Mouse (Mus musculus): ENCODE data around the gene Prkca.

Gene Prkca

DNA sequence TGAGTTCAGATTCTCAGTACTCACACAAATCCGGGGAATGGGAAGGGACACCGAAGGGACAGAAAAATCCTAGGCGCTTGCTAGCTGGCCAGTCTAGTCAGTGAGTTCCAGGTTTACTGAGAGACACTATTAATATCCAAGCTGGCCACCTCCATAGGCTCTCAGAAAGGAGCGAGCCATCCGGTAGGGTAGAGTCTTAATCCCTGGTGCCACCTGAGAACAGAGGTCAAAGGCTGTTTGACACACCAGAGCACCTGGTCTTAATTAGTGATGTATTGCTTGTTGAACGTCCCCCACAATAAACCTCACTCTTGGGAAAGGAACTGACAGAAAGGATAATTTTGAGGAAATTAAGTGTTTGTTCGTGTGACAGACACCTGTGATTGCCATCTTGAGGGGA is 133.0 kb downstream of the Prkca start:
- no peak for DNase-seq (ENCODE audit: low spot score in 2 of 2)

DNA sequence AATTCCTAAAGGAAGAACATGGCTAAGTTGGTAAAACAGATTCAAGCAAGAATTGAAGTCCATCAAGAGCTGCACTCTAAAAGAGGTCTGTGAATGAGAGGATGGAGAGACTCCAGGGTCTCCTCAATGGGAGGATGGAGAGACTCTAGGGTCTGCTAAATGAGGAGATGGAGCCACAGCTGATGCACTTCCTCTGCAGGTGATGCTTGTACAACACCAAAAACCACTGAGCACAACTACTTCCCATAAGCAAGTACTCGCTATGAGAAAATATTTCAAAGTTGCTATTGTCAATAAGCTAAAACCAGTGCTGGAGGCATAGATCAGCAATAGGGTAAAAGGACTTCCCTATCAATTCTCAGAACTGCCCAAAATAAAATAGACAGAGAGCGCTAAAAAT is 137.1 kb downstream of the Prkca start:
- DNase-seq (ENCODE audit: low spot score in 2 of 2), result no peak

DNA sequence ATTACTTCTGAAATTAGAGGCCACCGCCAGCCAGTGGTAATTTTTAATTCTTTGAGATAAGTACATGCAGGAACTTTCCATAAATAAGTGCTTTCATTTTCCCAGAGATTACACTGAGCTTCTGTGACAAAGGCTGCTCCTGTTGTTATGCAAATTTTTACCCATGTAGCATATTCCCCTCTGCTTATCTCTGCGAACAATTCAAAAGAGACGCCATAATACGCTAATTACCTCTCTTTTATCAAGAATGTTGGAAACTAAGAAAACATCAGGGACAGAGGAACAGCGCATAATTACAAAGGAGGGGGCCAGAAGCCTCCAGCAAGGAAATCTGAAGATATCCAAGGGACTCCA is 138.9 kb downstream of the Prkca start:
- DNase-seq (ENCODE audit: low spot score in 2 of 2), result no peak

DNA sequence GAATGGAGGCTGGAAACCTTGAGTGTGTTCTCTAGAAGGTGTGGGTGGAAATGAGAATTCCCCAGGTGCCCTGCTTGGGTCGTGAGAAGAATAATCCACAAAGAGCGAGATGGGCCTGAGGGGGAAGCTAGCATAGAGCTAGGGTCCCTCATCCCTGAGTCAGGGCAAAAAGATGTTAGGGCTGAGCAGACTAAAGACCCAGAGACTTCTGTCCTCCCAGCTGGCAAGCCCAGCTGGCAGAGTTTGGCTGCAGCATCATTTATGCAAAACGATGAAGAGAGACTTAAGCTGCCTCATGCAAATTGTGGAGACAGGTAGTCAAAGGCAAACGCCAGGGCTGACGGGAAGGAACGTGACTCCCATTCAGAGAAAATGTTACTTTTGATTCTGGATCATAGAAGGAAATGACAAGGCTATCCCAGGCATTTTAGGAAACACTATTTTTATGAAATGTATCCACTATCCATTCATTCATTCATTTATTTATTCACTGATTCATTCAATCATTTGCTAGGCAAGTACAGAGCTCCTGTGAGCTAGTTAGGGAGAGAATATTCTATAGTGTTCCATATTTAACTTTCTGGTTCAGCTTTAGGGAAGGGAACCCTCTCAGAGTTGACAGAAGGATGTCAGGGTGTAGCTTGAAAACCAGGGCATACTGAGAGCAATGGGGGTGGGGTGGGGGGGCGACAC is 139.4 kb downstream of the Prkca start:
- DNase-seq (ENCODE audit: low spot score in 2 of 2), result peak in 1 of 2 experiments; percentile 43

- DNase-seq (ENCODE audit: low spot score in 2 of 2), result no peak
Measured at GRCm38 (mm10) chr11:108202835-108203234, 140.9 kb downstream of the Prkca start.

DNA sequence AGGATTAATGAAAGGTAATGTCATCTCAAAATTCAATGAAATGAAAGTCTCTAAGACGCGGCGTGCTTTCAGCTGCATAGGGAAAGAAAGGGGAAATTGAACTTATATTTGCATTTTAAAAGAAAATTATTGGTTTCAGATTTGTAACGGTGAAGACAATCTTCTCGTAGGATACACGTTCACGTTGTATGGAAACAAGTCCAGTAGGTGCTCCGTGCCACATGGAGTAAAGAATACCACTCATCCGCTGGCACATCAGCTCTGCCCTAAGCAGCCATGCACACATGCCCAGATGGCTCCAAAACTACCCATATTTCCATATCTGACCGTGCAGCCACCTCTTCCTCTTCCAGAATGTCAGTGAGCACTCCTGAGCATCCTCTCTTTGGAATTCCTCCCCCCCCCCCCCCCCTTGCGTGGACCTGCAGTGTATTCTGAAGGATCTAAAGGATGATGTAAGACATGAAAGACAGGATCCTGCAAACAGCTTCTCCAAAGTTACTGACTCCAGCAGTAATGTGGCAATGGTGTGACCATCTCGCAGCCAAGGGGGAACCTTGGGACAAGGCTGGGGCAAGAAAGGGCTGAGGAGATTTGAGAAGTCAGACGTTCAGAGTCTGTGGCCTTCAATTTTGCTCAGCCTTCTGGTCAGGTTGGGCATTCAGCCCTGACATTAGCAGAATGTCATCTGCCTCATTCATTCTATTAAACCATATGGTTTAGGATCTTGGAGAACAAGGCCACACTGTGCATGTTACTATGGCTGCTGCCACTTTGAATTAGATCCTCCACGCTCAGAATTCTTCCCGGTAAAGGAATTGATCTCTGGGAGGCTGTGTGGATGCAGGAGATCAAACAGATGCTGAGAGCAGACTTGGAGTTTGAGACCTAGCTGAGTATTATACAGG is 142.8 kb downstream of the Prkca start:
- DNase-seq (ENCODE audit: low spot score in 2 of 2), result no peak

DNA sequence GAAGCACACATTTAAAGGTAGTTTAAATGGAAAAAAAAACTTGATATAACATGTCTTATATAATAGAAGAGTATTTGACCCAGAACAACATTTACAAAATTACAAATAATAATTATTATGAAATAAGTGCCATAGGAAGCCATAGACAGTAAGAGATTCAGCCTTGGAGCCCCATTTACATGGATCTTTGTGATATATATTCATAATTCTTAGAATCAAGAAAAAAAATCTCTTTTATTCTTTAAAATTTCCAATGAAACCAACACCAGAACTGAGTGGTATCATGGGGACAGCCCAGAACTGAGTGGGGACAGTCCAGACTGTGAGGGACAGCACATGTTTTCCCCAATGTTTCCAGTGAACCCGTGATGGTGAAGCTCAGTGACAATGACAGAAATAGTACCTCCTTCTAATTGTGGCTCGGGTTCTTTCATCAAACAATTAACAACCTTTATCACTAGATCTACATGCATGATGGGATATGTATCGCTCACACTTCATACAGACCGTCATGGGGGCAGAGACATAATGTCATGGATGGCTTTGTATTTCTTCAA is 144.2 kb downstream of the Prkca start:
- DNase-seq (ENCODE audit: low spot score in 2 of 2), result no peak

DNA sequence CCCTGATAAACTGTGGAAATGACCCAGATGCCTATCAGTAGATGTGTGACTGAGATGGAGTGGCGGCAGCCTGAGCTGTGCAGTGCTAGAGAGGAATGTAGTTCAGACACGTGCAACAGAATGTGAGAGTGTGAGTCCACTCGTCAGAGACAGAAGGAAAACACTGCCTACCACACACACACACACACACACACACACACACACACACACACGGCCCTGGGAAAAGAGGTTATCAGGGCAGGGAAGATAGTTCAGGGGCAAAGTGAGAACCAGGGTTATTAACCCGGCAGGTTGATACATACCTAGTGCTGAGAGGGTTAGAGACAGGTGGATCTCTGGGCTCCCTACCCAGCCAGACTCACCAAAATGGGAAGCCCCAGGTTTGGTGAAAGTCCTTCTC is 145.1 kb downstream of the Prkca start:
- DNase-seq (ENCODE audit: low spot score in 2 of 2), result no peak

GRCm38 (mm10) chr11:108197427-108198218 is 146.1 kb downstream of the Prkca start:
- DNase-seq (ENCODE audit: low spot score in 2 of 2), result no peak

- no peak for DNase-seq (ENCODE audit: low spot score in 2 of 2)
Measured at GRCm38 (mm10) chr11:108196796-108197195, 146.9 kb downstream of the Prkca start.

- DNase-seq (ENCODE audit: low spot score in 2 of 2), result no peak
Measured at GRCm38 (mm10) chr11:108190298-108190697, 153.4 kb downstream of the Prkca start.

DNA sequence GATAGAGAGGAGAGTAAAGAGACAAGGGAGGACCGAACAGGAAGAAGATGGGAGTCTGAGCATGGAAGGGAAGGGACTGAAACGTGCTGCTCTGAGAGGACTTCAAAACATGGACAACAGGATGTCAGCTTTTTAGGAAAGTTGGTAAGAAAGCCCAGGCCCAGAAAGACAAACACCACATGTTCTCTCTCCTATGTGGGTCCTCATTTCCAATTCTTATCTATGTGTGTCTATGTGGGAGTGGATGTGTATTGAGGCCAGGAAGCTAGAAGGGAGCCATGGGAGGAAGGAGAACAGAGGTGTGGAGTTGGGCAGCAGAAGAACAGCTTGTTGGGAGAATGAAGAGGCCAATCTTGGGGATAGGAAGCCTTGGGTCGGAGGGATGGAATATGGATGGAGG is 154.4 kb downstream of the Prkca start:
- DNase-seq (ENCODE audit: low spot score in 2 of 2), result no peak

DNA sequence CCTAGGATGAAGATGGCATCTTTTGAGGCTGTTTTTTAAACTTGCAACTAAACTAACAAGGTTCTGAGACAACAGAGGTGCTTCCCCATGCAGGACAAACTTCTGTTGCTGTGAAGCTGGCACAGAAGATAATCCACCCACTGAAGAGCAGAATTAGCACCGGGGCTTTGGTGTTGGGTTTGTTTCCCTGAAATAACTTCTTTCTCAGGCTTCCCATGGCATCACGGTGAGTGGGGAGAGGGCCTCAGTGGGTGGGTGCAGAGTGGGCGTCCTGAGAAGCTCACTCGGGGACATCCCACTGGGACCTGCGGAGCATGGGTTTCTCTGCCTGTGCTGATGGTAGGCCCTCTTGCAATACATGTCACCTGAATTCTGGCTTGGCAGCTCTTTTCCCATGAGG is 161.3 kb downstream of the Prkca start:
- peak; percentile 45 to 48 for DNase-seq (ENCODE audit: low spot score in 2 of 2)

DNA sequence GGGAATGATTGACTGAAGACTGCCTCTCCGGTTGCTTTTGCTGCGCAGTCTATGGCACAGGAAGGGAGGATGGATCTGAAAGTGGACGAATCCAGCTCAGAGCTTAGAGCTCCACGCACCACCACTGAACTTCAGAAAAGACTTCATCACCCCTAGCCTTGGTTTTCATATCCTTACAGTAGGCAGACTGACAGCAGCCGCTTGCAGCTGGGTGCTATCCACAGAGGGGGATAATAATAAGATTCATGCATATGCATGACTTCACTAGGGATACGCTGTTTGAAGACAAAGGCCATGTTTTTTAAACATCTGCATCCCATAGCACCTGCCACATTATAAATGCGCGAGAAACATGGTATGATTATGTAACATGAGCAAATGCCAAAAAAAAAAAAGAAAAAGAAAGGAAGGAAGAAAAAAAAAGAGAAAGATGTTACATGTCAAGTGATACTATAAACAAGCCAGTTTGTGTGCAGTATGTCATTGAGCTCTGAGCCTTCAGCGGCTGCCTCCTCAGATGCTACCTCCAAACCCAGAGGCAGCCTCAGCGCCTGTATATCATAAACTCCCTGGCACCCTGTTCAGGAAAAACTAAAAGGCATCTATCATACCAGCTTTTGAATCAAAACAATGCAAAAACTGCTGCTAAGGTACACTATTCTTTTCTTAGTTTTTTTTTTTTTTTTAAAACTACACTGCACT is 162.6 kb downstream of the Prkca start:
- no peak for DNase-seq (ENCODE audit: low spot score in 2 of 2)

GRCm38 (mm10) chr11:108178802-108179201 is 164.9 kb downstream of the Prkca start:
- no peak for DNase-seq (ENCODE audit: low spot score in 2 of 2)

- DNase-seq (ENCODE audit: low spot score in 2 of 2), result no peak
Measured at GRCm38 (mm10) chr11:108178258-108178657, 165.5 kb downstream of the Prkca start.

DNA sequence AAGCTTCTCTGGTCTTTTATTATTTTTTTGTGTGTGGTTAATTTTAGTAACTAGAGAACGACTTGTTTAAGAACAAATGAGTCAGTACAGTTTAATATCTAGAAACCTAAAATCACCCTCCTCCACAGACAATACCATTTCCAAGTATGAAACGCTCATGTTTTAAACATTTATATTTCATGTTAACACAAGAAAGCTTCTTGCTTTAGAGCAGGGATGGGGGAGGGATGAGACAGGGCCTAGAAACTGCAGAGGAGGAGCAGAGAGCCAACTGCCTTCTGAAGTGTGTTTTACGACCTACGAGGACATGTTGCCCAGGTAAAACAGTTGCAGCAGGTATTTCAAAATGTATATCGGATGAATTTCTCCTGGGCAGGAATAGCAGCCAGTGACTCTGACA is 167.0 kb downstream of the Prkca start:
- no peak for DNase-seq (ENCODE audit: low spot score in 2 of 2)

DNA sequence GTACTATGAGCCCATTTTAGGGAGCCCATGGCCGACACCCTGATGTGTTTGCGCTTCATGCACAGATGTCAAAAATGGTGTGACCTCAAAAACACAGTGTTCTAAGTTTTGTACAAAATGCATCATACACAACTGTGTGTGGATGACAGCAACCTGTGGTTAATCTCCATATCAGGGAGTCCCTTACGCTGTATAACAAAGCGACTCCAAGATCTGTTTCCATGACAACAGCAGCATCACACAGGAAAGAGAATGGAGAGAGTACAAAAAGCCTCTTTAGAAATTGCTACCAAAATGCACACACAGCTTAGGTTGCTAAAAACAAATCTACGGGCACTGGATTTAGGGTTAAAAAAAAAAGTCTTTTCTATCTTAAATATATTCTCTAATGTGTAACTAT is 171.8 kb downstream of the Prkca start:
- DNase-seq (ENCODE audit: low spot score in 2 of 2), result peak in 1 of 2 experiments; percentile 52

- no peak for DNase-seq (ENCODE audit: low spot score in 2 of 2)
Measured at GRCm38 (mm10) chr11:108171260-108171659, 172.5 kb downstream of the Prkca start.

DNA sequence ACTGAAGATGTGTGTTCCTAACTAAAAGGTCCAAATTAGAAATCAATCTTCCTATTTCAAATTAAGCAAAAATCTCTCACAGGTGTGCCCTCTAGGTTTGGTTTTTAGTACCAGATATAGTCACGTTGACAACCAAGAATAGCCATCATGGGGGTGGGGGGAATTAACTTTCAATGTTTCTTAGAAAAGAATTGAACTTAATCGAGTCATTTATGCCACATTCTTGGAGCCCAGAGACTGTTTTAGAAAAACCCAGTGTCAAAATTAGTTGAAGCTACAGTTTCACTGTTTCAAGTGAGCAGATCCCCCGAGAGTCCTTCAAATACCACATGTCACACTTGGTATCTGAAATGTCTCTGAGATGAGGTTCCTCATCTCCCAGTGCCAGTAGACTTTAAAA is 173.6 kb downstream of the Prkca start:
- DNase-seq (ENCODE audit: low spot score in 2 of 2), result no peak

- no peak for DNase-seq (ENCODE audit: low spot score in 2 of 2)
Measured at GRCm38 (mm10) chr11:108165725-108166124, 178.0 kb downstream of the Prkca start.
